Mouse (Mus musculus): ENCODE data around the gene Emid1. TPM values are rescaled to one million over a fixed set of nuclear protein-coding genes. Genes with fewer than 3 reads are reported as not detected.

The Emid1 gene
- polyA plus RNA-seq (2014; fragmentation: Illumina TruSeq; extraction: RNeasy Lipid Tissue Mini Kit (QIAGEN cat#74804); ENCODE audit: low read depth, low replicate concordance) = 1.4 TPM

GRCm38 (mm10) chr11:5151680-5152337, at the start of gene Emid1:
Gene Emid1, minus strand, starts transcription at chr11:5152257.

GRCm38 (mm10) chr11:5098736-5099542, 53.1 kb downstream of the Emid1 start, which contains the start of the genes Rhbdd3 and Ewsr1:
Gene Rhbdd3, plus strand, starts transcription at chr11:5098926.
Gene Ewsr1, minus strand, starts transcription at chr11:5099266.

GRCm38 (mm10) chr11:5065056-5065821, 86.8 kb downstream of the Emid1 start, which contains the start of gene Gas2l1:
Gene Gas2l1, minus strand, starts transcription at chr11:5065327.

GRCm38 (mm10) chr11:5057856-5058641, 94.0 kb downstream of the Emid1 start, which contains the start of gene Rasl10a:
Gene Rasl10a, plus strand, starts transcription at chr11:5058128.

Other genes with a start within 250 kb of the Emid1 start
- not detected for gene Nefh, start 204.2 kb downstream of the Emid1 start, polyA plus RNA-seq (2014; fragmentation: Illumina TruSeq; extraction: RNeasy Lipid Tissue Mini Kit (QIAGEN cat#74804); ENCODE audit: low read depth, low replicate concordance)
- gene Ap1b1, start 165.4 kb downstream of the Emid1 start, polyA plus RNA-seq (2014; fragmentation: Illumina TruSeq; extraction: RNeasy Lipid Tissue Mini Kit (QIAGEN cat#74804); ENCODE audit: low read depth, low replicate concordance) = 41.9 TPM
- 5.3 TPM for gene Rasl10a, start 94.1 kb downstream of the Emid1 start, polyA plus RNA-seq (2014; fragmentation: Illumina TruSeq; extraction: RNeasy Lipid Tissue Mini Kit (QIAGEN cat#74804); ENCODE audit: low read depth, low replicate concordance)
- 21.5 TPM for gene Gas2l1, start 86.9 kb downstream of the Emid1 start, polyA plus RNA-seq (2014; fragmentation: Illumina TruSeq; extraction: RNeasy Lipid Tissue Mini Kit (QIAGEN cat#74804); ENCODE audit: low read depth, low replicate concordance)
- gene Rhbdd3, start 53.3 kb downstream of the Emid1 start, polyA plus RNA-seq (2014; fragmentation: Illumina TruSeq; extraction: RNeasy Lipid Tissue Mini Kit (QIAGEN cat#74804); ENCODE audit: low read depth, low replicate concordance) = 28.7 TPM
- 190 TPM for gene Ewsr1, start 53.0 kb downstream of the Emid1 start, polyA plus RNA-seq (2014; fragmentation: Illumina TruSeq; extraction: RNeasy Lipid Tissue Mini Kit (QIAGEN cat#74804); ENCODE audit: low read depth, low replicate concordance)
- gene Kremen1, start 109.3 kb upstream of the Emid1 start, polyA plus RNA-seq (2014; fragmentation: Illumina TruSeq; extraction: RNeasy Lipid Tissue Mini Kit (QIAGEN cat#74804); ENCODE audit: low read depth, low replicate concordance) = 81.3 TPM

Measured in heart, adult 10 weeks (tissue).